Mouse (Mus musculus) myocyte (in vitro differentiated cells): ENCODE data around the gene Parvg.

Experiments used
- E2F4 ChIP-seq: IDR thresholded peaks from one replicate; pipeline ENCODE4 v1.6.1; 2011; ENCODE audit warnings: mild to moderate bottlenecking, control low read depth, moderate library complexity; ENCODE audit not compliant: insufficient read depth
- MAX ChIP-seq: IDR thresholded peaks from one replicate; pipeline ENCODE4 v1.6.1; 2011; ENCODE audit warnings: low read depth, mild to moderate bottlenecking, control low read depth
- MYOD1 ChIP-seq, 3 experiments: IDR thresholded peaks; one replicate each; pipeline ENCODE4 v1.6.1; 2011; ENCODE audit warnings: control low read depth in 2 of 3, low read depth in 2 of 3, mild to moderate bottlenecking in 2 of 3, moderate library complexity in 1 of 3; ENCODE audit not compliant: insufficient read length in 2 of 3, control insufficient read depth in 1 of 3
- MYOG ChIP-seq, 3 experiments: IDR thresholded peaks; one replicate each; pipeline ENCODE4 v1.6.1; 2011; ENCODE audit warnings: control low read depth in 2 of 3, low read depth in 2 of 3, mild to moderate bottlenecking in 2 of 3; ENCODE audit not compliant: insufficient read length in 2 of 3, control insufficient read depth in 1 of 3, insufficient read depth in 1 of 3
- POLR2A ChIP-seq: IDR thresholded peaks from one replicate; pipeline ENCODE4 v1.6.1; 2011; ENCODE audit warnings: low read depth, mild to moderate bottlenecking, control low read depth, moderate library complexity; ENCODE audit not compliant: insufficient read length
- POLR2AphosphoS2 ChIP-seq: IDR thresholded peaks from one replicate; pipeline ENCODE4 v1.6.1; 2011; ENCODE audit warnings: low read depth, control low read depth; ENCODE audit not compliant: insufficient read length
- SRF ChIP-seq: IDR thresholded peaks from one replicate; pipeline ENCODE4 v1.6.1; 2011; ENCODE audit warnings: low read depth; ENCODE audit not compliant: control insufficient read depth, insufficient read length
- TCF12 ChIP-seq: IDR thresholded peaks from one replicate; pipeline ENCODE4 v1.6.1; 2011; ENCODE audit warnings: mild to moderate bottlenecking, control low read depth; ENCODE audit not compliant: poor library complexity, insufficient read depth, severe bottlenecking
- USF1 ChIP-seq: IDR thresholded peaks from one replicate; pipeline ENCODE4 v1.6.1; 2011; ENCODE audit warnings: low read depth, mild to moderate bottlenecking, control low read depth, moderate library complexity

GRCm38 (mm10) chr15:84276066-84276465, 47.8 kb upstream of the Parvg start:
- TF ChIP-seq MYOD1 (IDR thresholded peaks at IDR 0.05; ENCODE audit: control insufficient read depth in 1 of 3, insufficient read length in 2 of 3, low read depth in 2 of 3) (no peak), TCF12 (no peak), MAX (no peak), MYOG (IDR thresholded peaks at IDR 0.05; ENCODE audit: control insufficient read depth in 1 of 3, insufficient read depth in 1 of 3, insufficient read length in 2 of 3, low read depth in 2 of 3) (no peak), POLR2A (no peak), SRF (no peak), POLR2AphosphoS2 (no peak), USF1 (no peak), E2F4 (no peak)
